Mouse (Mus musculus) activated CD4-positive, CD25-positive, alpha-beta regulatory T cell, adult 4 months (primary cell): Measurements from ENCODE around the gene Cmss1. TPM values are rescaled to one million over a fixed set of nuclear protein-coding genes. Genes with fewer than 3 reads are reported as not detected.

Experiments
- ATAC-seq: one replicate; pipeline ENCODE4 v1.8.0; 2017
- polyA plus RNA-seq, 2 experiments: library from polyadenylated mRNA; unstranded; fragments of 100-300 nt; shearing (Covaris generic); gene quantifications; one replicate each; pipeline ENCODE4 v1.2.1; 2017

Cmss1 gene
- polyA plus RNA-seq, 2 experiments from 2014 or later, result 25.5 to 33.1 TPM

GRCm38 (mm10) chr16:57383266-57383971 is 223.2 kb downstream of the Cmss1 start:
- ATAC-seq, result no peak

- no peak for ATAC-seq
Measured at GRCm38 (mm10) chr16:57378631-57379330, 227.9 kb downstream of the Cmss1 start.

GRCm38 (mm10) chr16:57375248-57375837 is 231.3 kb downstream of the Cmss1 start:
- no peak for ATAC-seq

GRCm38 (mm10) chr16:57372156-57372555 is 234.5 kb downstream of the Cmss1 start:
- ATAC-seq, result no peak

GRCm38 (mm10) chr16:57369846-57370496 is 236.7 kb downstream of the Cmss1 start:
- ATAC-seq, result no peak

GRCm38 (mm10) chr16:57366941-57367694 is 239.5 kb downstream of the Cmss1 start:
- no peak for ATAC-seq

- ATAC-seq, result no peak
Measured at GRCm38 (mm10) chr16:57366141-57366540, 240.5 kb downstream of the Cmss1 start.

- ATAC-seq, result no peak
Measured at GRCm38 (mm10) chr16:57364498-57364897, 242.2 kb downstream of the Cmss1 start.

- no peak for ATAC-seq
Measured at GRCm38 (mm10) chr16:57362679-57363401, 243.8 kb downstream of the Cmss1 start.

- no peak for ATAC-seq
Measured at GRCm38 (mm10) chr16:57360785-57361184, 245.9 kb downstream of the Cmss1 start.

GRCm38 (mm10) chr16:57359251-57359650 is 247.4 kb downstream of the Cmss1 start:
- no peak for ATAC-seq

- no peak for ATAC-seq
Measured at GRCm38 (mm10) chr16:57357011-57357410, 249.7 kb downstream of the Cmss1 start.

GRCm38 (mm10) chr16:57356454-57356853 is 250.2 kb downstream of the Cmss1 start:
- ATAC-seq, result no peak

- ATAC-seq, result no peak
Measured at GRCm38 (mm10) chr16:57353932-57354331, 252.7 kb downstream of the Cmss1 start.

- no peak for ATAC-seq
Measured at GRCm38 (mm10) chr16:57353166-57353721, 253.4 kb downstream of the Cmss1 start.

- ATAC-seq, result no peak
Measured at GRCm38 (mm10) chr16:57352751-57353150, 253.9 kb downstream of the Cmss1 start, which contains the start of gene Filip1l. Gene Filip1l (plus strand): TSS chr16:57353093.

GRCm38 (mm10) chr16:57349689-57350088 is 257.0 kb downstream of the Cmss1 start:
- no peak for ATAC-seq

- ATAC-seq, result no peak
Measured at GRCm38 (mm10) chr16:57349039-57349438, 257.6 kb downstream of the Cmss1 start.

GRCm38 (mm10) chr16:57346258-57346657 is 260.4 kb downstream of the Cmss1 start:
- no peak for ATAC-seq

- no peak for ATAC-seq
Measured at GRCm38 (mm10) chr16:57340613-57340898, 266.1 kb downstream of the Cmss1 start.

GRCm38 (mm10) chr16:57339765-57340612 is 266.7 kb downstream of the Cmss1 start:
- no peak for ATAC-seq
